13 mouse cellular contexts compared by ENCODE assay signal in genomic region chr2:167852582-167852981, GRCm38 (mm10).
DNase-seq lines count a peak whose midpoint lies in the region; ATAC-seq and TF ChIP-seq lines count a peak whose summit lies in the region.
"Had no signal": no experiment of that assay in that cellular context is flagged by ENCODE, and none has a peak within 500 bp of the region (broad histone marks: within the 10 kb centered on the region; RNA-seq: fewer than 3 reads in every experiment).

No protein-coding gene starts in this region.

- no peak for TF ChIP-seq CTCF in liver, adult 2 months (IDR thresholded peaks at IDR 0.05; ENCODE audit: low read depth, low read length)
- TF ChIP-seq CTCF in intestine, postnatal 0 days (IDR thresholded peaks at IDR 0.05; ENCODE audit: low read depth): no peak

- peaks cover 35% of the 10 kb centered on the region for H3K4me1 ChIP-seq in liver, adult 2 months (ENCODE audit: control insufficient read depth, insufficient read depth, low read length)
- H3K4me1 ChIP-seq in intestine, postnatal 0 days (replicated peaks; ENCODE audit: control insufficient read depth, insufficient read depth, low read length): 0 out of 2 replicates have a peak, but pooled peaks cover 8% of the 10 kb centered on the region
- H3K4me1 ChIP-seq: hindbrain, embryonic 15.5 days had no signal

- H3K27ac ChIP-seq in liver, adult 2 months (replicated peaks; ENCODE audit: insufficient read depth, low read depth, low read length): peak overlapping the region; percentile 93
- no peak overlapping the region for H3K27ac ChIP-seq in intestine, postnatal 0 days (ENCODE audit: low read depth, low read length)
- H3K27ac ChIP-seq: embryonic facial prominence, embryonic 15.5 days; hindbrain, embryonic 15.5 days; liver, embryonic 13.5 days; midbrain, embryonic 12.5 days; neural tube, embryonic 13.5 days had no signal

- peak; percentile 97 for DNase-seq in liver, adult 2 months (ENCODE audit: extremely low read depth, low read depth, low spot score)
- DNase-seq in liver: no peak
- DNase-seq in adrenal gland, postnatal 14 days: peak; percentile 95
- peak; percentile 59 for DNase-seq in lung, postnatal 36 days
- no peak for DNase-seq in left cerebral cortex, postnatal 36 days (ENCODE audit: low spot score in 2 of 2)
- DNase-seq in yolk sac, embryonic 10.5 days (ENCODE audit: low spot score): no peak
- DNase-seq: liver, embryonic 13.5 days; thymus, adult 2 months had no signal

- H3K4me3 ChIP-seq in liver, adult 2 months (ENCODE audit: insufficient read depth, low read depth, low read length): no peak overlapping the region
- no peak overlapping the region for H3K4me3 ChIP-seq in intestine, postnatal 0 days (ENCODE audit: low read depth, low read length)
- H3K4me3 ChIP-seq: embryonic facial prominence, embryonic 15.5 days; hindbrain, embryonic 15.5 days; liver, embryonic 13.5 days; midbrain, embryonic 12.5 days; neural tube, embryonic 13.5 days had no signal

- intact Hi-C loops in left cerebral cortex, postnatal 36 days (cut with DNase I): no loop called here

- ATAC-seq in intestine, postnatal 0 days: no peak

- H3K4me2 ChIP-seq in intestine, postnatal 0 days (replicated peaks; ENCODE audit: low read depth): no peak overlapping the region
- H3K4me2 ChIP-seq: embryonic facial prominence, embryonic 15.5 days; hindbrain, embryonic 15.5 days; liver, embryonic 13.5 days; midbrain, embryonic 12.5 days; neural tube, embryonic 13.5 days had no signal

- peak overlapping the region; percentile 62 for H3K9ac ChIP-seq in liver, adult 2 months (ENCODE audit: low read depth, low read length)
- H3K9ac ChIP-seq in intestine, postnatal 0 days (ENCODE audit: low read depth, low read length): 0 out of 2 replicates have a peak overlapping the region, but pooled peaks have one; percentile 22
- H3K9ac ChIP-seq: embryonic facial prominence, embryonic 15.5 days; hindbrain, embryonic 15.5 days; liver, embryonic 13.5 days; midbrain, embryonic 12.5 days; neural tube, embryonic 13.5 days had no signal

- H3K79me2 ChIP-seq in liver, adult 2 months (ENCODE audit: control insufficient read depth, insufficient read depth, low read length): no peaks in the 10 kb centered on the region

- 21% methylated on average over 9 of the region's 9 CpGs for WGBS in liver, adult 2 months
- 60% methylated on average over 9 of the region's 9 CpGs for WGBS in intestine, postnatal 0 days

- no peaks in the 10 kb centered on the region for H3K27me3 ChIP-seq in liver, adult 2 months (ENCODE audit: control insufficient read depth, insufficient read depth, low read length)
- no peaks in the 10 kb centered on the region for H3K27me3 ChIP-seq in intestine, postnatal 0 days (replicated peaks; ENCODE audit: control insufficient read depth, insufficient read depth, low read length)
- H3K27me3 ChIP-seq: embryonic facial prominence, embryonic 15.5 days; hindbrain, embryonic 15.5 days; midbrain, embryonic 12.5 days; neural tube, embryonic 13.5 days had no signal

- no peak for TF ChIP-seq POLR2A in liver, adult 2 months (IDR thresholded peaks at IDR 0.05; ENCODE audit: extremely low read depth, insufficient read depth, low read length)

- no peaks in the 10 kb centered on the region for H3K9me3 ChIP-seq in intestine, postnatal 0 days (ENCODE audit: control insufficient read depth)
- H3K9me3 ChIP-seq: embryonic facial prominence, embryonic 15.5 days; hindbrain, embryonic 15.5 days; liver, embryonic 13.5 days; midbrain, embryonic 12.5 days; neural tube, embryonic 13.5 days had no signal

- no peaks in the 10 kb centered on the region for H3K36me3 ChIP-seq in liver, adult 2 months (ENCODE audit: control insufficient read depth, insufficient read depth, low read length)
- H3K36me3 ChIP-seq in intestine, postnatal 0 days (ENCODE audit: control insufficient read depth, insufficient read depth): no peaks in the 10 kb centered on the region
- H3K36me3 ChIP-seq: embryonic facial prominence, embryonic 15.5 days; hindbrain, embryonic 15.5 days; liver, embryonic 13.5 days; midbrain, embryonic 12.5 days; neural tube, embryonic 13.5 days had no signal

Comparison
In these comparisons a context has a peak if more than half of its experiments do, and no peak if none do; other contexts are left out.
1. DNase-seq: peak in liver, adult 2 months (single experiment), adrenal gland, postnatal 14 days (single experiment) and lung, postnatal 36 days (single experiment); none in liver (single experiment), left cerebral cortex, postnatal 36 days (0 of 2) and yolk sac, embryonic 10.5 days (single experiment).